Mouse (Mus musculus): ENCODE data around the gene Lmf2. TPM values are rescaled to one million over a fixed set of nuclear protein-coding genes. Genes with fewer than 3 reads are reported as not detected.

The Lmf2 gene
- polyA plus RNA-seq, 1 experiment from 2014 or later: 65.9 TPM

DNA sequence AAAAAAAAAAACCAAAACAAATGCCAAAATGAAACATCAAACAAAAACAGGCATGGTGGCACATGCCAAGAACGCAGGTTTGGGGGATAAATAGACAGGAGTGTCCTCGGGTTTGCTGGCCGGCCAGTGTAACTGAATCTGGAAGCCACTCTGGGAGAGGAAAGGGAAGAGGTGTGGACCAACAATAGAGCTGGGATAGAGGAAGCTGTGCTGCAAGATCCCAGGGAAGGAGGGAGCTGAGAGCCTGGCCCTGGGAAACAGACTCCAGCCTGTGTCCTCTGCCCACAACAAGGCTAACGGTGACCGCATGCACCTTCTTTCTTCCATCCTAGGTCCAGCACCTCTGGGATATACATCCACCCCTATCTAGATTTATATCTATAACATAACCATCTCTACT is 5.0 kb downstream of the Lmf2 start:
- no peak for TF ChIP-seq CTCF (IDR thresholded peaks at IDR 0.05)
- DNase-seq (ENCODE audit: low read depth, low spot score) (no peak), ATAC-seq (no peak)
- POLR2A ChIA-PET: interaction anchor here (0.5 kb wide), 1 partner anchor 127 kb away, joined by 3 read pairs; no protein-coding TSS in a partner anchor
- CTCF ChIA-PET: interaction anchor here (1.6 kb wide), 1 partner anchor 23 kb away, joined by 4 read pairs; the partner anchor contains the start of gene Sco2
- H3K27me3 ChIP-seq: no peaks in the 10 kb centered on the region
- in situ Hi-C loops (cut with MboI; ENCODE audit: low pct_unique_long_range_greater_than_20kb): no loop called here

DNA sequence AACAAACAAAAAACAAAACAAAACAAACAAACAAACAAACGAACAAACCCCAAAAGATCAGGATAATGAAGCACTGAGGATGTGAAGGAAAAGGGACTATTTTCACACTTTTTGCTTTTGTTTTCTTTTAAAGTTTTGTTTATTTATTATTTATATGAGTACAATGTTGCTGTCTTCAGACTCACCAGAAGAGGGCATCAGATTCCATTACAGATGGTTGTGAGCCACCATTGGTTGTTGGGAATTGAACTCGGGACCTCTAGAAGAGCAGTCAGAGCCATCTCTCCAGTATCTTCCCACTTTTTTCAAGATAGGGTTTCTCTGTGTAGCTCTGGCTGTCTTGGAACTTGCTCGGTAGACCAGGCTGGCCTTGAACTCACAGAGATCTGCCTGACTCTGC is 12.1 kb downstream of the Lmf2 start:
- in situ Hi-C loops (cut with MboI; ENCODE audit: low pct_unique_long_range_greater_than_20kb): no loop called here
- no peak for TF ChIP-seq CTCF (IDR thresholded peaks at IDR 0.05)
- DNase-seq (ENCODE audit: low read depth, low spot score) (no peak), ATAC-seq (no peak)
- ChIA-PET POLR2A (no interaction called here), CTCF (interaction anchor here (1.1 kb wide), 1 partner anchor 9 kb away, joined by 5 read pairs; the partner anchor contains the start of gene Miox)
- peaks cover 11% of the 10 kb centered on the region for H3K27me3 ChIP-seq

DNA sequence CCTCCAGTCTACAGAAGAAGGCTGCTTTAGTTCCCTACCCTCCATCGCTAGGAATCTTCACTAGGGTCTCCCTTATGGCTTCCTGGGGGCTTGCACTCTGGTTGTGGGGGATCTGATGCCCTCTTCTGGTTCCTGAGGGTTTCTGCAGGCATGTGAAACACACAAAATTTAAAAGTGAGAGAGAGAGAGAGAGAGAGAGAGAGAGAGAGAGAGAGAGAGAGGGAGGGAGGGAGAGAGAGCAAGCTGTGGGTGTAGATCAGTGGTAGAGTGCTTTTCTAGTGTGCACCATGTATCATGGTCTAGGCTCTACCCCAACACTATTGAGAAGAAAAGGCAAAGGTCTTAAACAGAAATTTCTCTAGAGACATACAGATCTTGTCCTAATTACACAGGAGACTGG is 13.8 kb downstream of the Lmf2 start:
- in situ Hi-C loops (cut with MboI; ENCODE audit: low pct_unique_long_range_greater_than_20kb): no loop called here
- no peak for TF ChIP-seq CTCF (IDR thresholded peaks at IDR 0.05)
- H3K27me3 ChIP-seq: peaks cover 17% of the 10 kb centered on the region
- ATAC-seq: no peak
- no peak for DNase-seq (ENCODE audit: low read depth, low spot score)
- CTCF ChIA-PET: interaction anchor here (1.6 kb wide), 1 partner anchor 27 kb away, joined by 3 read pairs; no protein-coding TSS in a partner anchor
- POLR2A ChIA-PET: no interaction called here

DNA sequence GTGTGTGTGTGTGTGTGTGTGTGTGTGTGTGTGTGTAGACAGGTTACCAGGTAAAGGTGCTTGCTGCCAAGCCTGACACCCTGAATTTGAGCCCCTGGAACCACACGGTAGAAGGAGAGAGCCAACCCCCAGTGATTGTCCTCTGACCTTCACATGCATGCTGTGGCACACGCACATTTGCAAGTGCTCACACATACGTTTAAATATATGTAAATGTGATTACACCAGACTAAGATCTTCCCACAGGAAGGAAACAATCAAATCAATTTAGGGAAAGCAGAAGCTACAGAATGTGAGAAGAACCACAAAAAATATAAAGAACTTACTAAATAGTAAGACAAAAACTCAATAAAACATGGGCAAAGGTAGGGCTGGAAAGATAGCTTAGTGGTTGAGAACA is 15.3 kb downstream of the Lmf2 start:
- peaks cover 17% of the 10 kb centered on the region for H3K27me3 ChIP-seq
- ChIA-PET CTCF (no interaction called here), POLR2A (no interaction called here)
- in situ Hi-C loops (cut with MboI; ENCODE audit: low pct_unique_long_range_greater_than_20kb): no loop called here
- TF ChIP-seq CTCF (IDR thresholded peaks at IDR 0.05): no peak
- DNase-seq (ENCODE audit: low read depth, low spot score): no peak
- ATAC-seq: no peak

DNA sequence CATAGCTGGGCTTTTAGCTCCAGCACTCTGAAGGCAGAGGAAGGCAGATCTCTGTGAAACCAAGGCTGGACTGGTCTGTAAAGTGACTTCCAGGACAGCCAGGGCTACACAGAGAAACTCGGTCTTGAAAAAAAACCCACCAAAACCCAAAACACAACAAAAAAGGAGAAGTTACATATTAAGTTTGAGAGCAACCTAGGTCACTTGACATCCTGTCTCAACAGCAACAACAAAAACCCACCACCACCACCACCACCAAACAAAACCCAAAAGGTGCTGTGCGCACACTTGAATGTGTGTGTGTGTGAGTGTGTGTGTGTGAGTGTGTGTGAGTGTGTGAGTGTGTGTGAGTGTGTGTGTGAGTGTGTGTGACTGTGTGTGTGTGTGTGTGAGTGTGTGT is 15.8 kb downstream of the Lmf2 start:
- ChIA-PET POLR2A (no interaction called here), CTCF (interaction anchor here (1.3 kb wide), 1 partner anchor 25 kb away, joined by 4 read pairs; the partner anchor contains the start of gene Sbf1)
- no peak for TF ChIP-seq CTCF (IDR thresholded peaks at IDR 0.05)
- ATAC-seq (no peak), DNase-seq (ENCODE audit: low read depth, low spot score) (no peak)
- in situ Hi-C loops (cut with MboI; ENCODE audit: low pct_unique_long_range_greater_than_20kb): no loop called here
- peaks cover 17% of the 10 kb centered on the region for H3K27me3 ChIP-seq

DNA sequence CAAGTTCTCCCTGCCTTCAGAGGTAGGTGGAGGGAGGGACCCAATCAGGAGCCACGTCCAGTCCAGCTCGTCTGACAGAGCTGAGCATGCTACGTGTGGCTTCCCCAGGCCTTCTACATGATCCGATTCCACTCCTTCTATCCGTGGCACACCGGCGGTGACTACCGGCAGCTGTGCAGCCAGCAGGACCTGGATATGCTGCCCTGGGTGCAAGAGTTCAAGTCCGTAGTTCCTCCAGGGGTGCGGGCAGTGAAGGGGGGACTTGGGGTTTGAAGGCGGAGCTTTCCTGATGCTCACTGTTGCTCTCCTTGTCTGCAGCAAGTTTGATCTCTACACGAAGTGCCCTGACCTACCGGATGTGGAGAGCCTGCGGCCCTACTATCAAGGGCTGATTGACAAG is 19.0 kb downstream of the Lmf2 start:
- H3K27me3 ChIP-seq: peaks cover 19% of the 10 kb centered on the region
- TF ChIP-seq CTCF (IDR thresholded peaks at IDR 0.05): no peak
- in situ Hi-C loops (cut with MboI; ENCODE audit: low pct_unique_long_range_greater_than_20kb): no loop called here
- CTCF ChIA-PET: no interaction called here
- DNase-seq (ENCODE audit: low read depth, low spot score): no peak
- POLR2A ChIA-PET: no interaction called here
- peak; percentile 26 for ATAC-seq

DNA sequence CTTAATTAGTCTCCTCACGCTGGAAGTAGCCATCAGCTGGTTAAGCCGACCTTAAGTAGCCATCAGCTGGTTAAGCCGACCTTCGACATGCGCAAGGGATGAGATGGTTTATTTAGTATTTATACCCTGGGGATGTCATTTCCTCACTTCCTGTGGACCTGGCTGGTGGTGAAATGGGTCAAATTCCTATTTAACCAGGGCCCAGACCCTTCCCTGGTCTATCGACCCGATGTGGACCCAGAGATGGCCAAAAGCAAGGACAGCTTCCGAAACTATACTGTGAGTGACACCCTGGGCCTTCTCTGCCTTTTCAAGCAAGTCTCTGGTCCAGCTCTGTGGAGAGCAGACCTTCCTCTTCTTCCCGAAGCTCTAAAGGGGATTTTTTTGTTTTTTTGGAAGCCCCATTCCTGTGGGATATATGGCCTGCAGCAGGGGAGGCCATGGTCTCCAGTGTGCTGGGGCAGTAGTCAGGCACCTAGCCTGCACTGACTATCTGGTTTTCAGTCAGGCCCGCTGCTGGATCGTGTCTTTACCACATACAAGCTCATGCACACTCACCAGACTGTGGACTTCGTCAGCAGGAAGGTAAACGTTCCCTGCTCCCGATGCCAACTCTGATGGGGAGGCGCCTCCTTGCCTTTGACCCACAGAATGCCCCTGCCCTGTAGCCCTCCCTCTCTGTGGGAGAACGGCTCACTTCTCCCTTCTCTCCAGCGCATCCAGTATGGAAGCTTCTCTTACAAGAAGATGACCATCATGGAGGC is 20.5 kb downstream of the Lmf2 start:
- ChIA-PET POLR2A (no interaction called here), CTCF (interaction anchor here (2.1 kb wide), 1 partner anchor 9 kb away, joined by 5 read pairs; no protein-coding TSS in a partner anchor)
- no peak for TF ChIP-seq CTCF (IDR thresholded peaks at IDR 0.05)
- no peak for ATAC-seq
- in situ Hi-C loops (cut with MboI; ENCODE audit: low pct_unique_long_range_greater_than_20kb): no loop called here
- DNase-seq (ENCODE audit: low read depth, low spot score): no peak
- H3K27me3 ChIP-seq: peaks cover 25% of the 10 kb centered on the region

DNA sequence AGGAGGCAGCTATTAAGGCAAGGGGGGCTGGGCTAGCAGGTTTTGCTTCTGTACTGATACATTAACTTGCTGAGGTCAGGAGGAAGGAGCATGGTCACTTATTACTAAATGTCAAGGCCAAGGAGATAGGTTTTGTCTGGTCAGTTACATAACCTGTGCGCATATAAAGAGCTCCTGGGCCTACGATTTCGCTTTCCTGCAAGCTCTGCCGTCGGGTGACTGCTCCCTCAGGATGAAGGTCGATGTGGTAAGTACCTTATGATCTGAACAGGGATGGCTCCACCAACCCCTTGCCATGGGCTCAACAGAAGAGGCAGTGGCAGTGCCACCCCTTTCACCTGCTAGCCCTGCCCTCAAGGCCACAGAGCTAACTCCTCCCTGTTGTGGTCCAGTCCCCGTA is 21.2 kb downstream of the Lmf2 start, which contains the start of gene Miox:
Gene Miox (plus strand): TSS at position 128 of the 400 bp plus-strand sequence.
- TF ChIP-seq CTCF (IDR thresholded peaks at IDR 0.05): no peak
- peak; percentile 12 for ATAC-seq
- DNase-seq (ENCODE audit: low read depth, low spot score): no peak
- in situ Hi-C loops (cut with MboI; ENCODE audit: low pct_unique_long_range_greater_than_20kb): no loop called here
- H3K27me3 ChIP-seq: peaks cover 25% of the 10 kb centered on the region
- ChIA-PET CTCF (interaction anchor here (2.1 kb wide), 1 partner anchor 9 kb away, joined by 5 read pairs; no protein-coding TSS in a partner anchor), POLR2A (no interaction called here)

DNA sequence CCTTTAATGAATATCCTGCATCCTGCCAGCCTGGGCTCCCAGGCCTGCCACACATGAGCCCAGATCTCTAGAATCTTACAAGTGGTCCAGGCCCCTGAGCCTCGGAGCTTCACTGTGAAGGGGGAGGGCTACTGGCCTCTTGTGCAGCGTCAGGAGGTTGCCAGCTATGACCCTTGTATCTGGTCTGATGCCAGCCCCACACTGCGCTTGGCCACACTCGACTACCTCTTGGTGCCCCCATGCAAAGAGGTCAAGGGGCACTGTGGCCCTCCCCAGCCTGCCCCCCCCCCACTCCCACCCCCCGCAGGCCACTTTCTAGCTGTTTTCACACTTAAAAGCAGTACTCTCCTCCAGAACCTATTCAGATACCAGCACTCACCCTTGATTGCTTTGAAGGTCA is 29.0 kb downstream of the Lmf2 start:
- POLR2A ChIA-PET: interaction anchor here (1.1 kb wide), 1 partner anchor 11 kb away, joined by 3 read pairs; the partner anchor contains the start of gene Sbf1
- TF ChIP-seq CTCF (IDR thresholded peaks at IDR 0.05): no peak

DNA sequence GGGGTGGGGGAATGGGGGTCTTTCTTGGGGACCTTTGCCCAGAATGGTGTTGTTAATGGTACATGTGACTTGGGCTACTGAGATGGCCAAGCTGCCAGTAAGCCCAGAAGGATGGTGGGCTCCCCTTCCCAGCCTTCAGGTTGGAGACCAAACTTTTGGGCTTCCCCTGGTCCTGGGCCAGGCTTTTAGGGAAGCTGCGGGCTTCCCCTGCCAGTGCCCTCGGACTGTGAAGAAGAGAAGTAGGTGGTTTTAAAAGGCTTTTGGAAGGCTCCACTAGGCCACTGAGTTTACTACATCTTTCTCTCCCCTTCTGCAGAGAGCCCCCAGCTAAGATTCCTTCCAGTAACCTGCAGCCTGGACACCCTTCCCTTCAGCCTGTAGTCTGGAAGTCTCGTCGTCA is 31.8 kb downstream of the Lmf2 start:
- TF ChIP-seq CTCF (IDR thresholded peaks at IDR 0.05): no peak
- in situ Hi-C loops (cut with MboI; ENCODE audit: low pct_unique_long_range_greater_than_20kb): no loop called here
- ChIA-PET CTCF (no interaction called here), POLR2A (no interaction called here)
- DNase-seq (ENCODE audit: low read depth, low spot score): no peak
- peaks cover 12% of the 10 kb centered on the region for H3K27me3 ChIP-seq
- ATAC-seq: no peak

More for the DNA sequence above, 29.0 kb downstream of the Lmf2 start:
- CTCF ChIA-PET: no interaction called here
- H3K27me3 ChIP-seq: peaks cover 18% of the 10 kb centered on the region
- ATAC-seq (no peak), DNase-seq (ENCODE audit: low read depth, low spot score) (no peak)
- in situ Hi-C loops (cut with MboI; ENCODE audit: low pct_unique_long_range_greater_than_20kb): no loop called here

DNA sequence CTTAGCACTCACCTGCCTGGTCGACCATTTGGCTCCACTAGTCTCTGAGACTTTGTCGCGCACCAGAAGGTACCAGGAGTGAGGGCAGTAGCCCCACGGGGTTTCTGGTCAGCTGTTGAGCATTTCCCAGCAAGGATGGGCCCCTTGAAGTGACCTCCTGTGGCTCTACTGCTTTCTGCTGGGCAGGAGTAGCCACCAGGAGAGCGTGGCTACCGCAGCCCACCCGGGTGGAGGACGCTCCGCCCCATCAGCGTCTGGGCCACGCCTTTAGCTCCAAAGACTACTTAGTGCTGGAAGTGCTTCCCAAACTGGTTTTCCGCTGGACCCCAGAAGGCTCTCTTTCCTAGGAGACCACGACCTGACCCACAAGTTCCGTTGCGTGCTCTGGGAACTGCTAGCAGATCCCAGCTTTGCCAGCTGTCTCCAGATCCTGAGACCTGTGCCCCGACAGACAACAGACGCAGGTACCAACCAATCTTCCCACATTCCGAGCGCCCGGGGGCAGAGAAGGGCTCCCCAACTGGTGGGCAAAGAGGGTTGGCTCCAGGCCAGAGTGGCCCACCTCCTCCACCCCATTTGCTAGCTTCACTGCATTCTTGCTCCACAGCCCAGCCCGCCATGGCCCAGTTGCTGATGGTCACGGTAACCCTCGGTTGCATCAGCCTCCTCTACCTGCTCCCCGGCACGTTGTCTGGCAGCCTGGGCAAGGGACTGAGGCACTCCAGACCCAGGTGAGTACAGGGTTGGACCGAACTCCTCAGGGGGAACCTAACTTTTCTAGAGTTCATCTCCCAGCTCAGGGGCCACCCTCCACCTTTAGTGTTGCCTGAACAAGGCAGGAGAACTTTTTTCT is 32.6 kb downstream of the Lmf2 start, which contains the start of gene Adm2:
Gene Adm2 (plus strand): TSS at position 51 of the 853 bp plus-strand sequence.
- ChIA-PET CTCF (no interaction called here), POLR2A (no interaction called here)
- no peak for TF ChIP-seq CTCF (IDR thresholded peaks at IDR 0.05)
- ATAC-seq (no peak), DNase-seq (ENCODE audit: low read depth, low spot score) (no peak)
- peaks cover 12% of the 10 kb centered on the region for H3K27me3 ChIP-seq
- in situ Hi-C loops (cut with MboI; ENCODE audit: low pct_unique_long_range_greater_than_20kb): no loop called here
